Mouse (Mus musculus) CD4-positive, CD25-positive, alpha-beta regulatory T cell, adult 4 months (primary cell): ENCODE data around the gene Rcsd1. TPM values are rescaled to one million over a fixed set of nuclear protein-coding genes. Genes with fewer than 3 reads are reported as not detected.
A peak's percentile ranks its signal among the peaks of the same experiment; 100 is the strongest.

Experiments used
- ATAC-seq: one replicate; pipeline ENCODE4 v1.8.0; 2017
- polyA plus RNA-seq, 2 experiments: library from polyadenylated mRNA; unstranded; fragments of 100-300 nt; shearing (Covaris generic); gene quantifications; one replicate each; pipeline ENCODE4 v1.2.1; 2017

The Rcsd1 gene
- polyA plus RNA-seq, 2 experiments from 2014 or later, result 114 to 159 TPM

DNA sequence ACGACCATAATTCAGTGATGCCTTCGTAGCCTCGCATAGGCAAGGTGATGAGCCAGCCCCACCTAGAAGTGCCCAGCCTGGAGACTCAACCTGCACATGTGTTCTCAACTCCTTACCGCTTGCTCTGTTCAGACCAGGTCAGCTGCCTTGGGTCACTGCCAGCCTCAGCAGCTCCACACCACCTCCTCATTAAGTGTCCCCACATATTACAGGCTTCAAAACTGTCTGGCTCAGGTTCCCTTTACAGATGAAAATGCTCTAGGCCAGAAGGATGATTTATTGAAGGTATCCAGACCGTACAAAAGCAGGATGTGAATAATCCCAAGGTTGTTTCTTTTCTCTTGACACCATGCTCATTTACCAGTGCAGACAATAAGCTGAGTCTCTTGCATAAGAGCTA, 83.7 kb downstream of the Rcsd1 start:
- ATAC-seq, result no peak

GRCm38 (mm10) chr1:165625058-165625457, 84.5 kb downstream of the Rcsd1 start:
- ATAC-seq, result no peak

DNA sequence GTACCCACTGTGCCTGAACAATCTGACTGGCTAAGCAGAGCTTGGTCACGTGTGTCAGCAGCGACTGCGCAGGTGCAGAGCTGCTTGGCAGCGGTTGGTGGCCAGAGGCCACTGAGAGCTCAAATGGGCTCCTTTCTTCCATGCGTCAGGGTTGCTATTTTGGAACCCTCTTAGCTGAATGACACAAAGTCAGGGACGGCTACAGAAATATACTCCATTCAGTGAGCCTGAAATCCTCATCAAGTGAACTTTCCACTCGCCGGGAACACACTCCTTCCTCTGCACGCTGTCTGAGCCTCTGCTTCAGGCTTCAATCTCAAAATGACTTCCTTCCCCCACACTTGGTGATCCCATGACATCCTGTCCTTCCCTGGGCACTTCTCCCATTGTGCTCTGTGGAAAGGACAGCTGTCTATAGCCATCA, 91.3 kb downstream of the Rcsd1 start:
- ATAC-seq, result no peak

- no peak for ATAC-seq
Observed at GRCm38 (mm10) chr1:165617166-165617891, 92.2 kb downstream of the Rcsd1 start.

GRCm38 (mm10) chr1:165616652-165617051, 92.9 kb downstream of the Rcsd1 start:
- no peak for ATAC-seq

GRCm38 (mm10) chr1:165614793-165615192, 94.8 kb downstream of the Rcsd1 start:
- no peak for ATAC-seq

DNA sequence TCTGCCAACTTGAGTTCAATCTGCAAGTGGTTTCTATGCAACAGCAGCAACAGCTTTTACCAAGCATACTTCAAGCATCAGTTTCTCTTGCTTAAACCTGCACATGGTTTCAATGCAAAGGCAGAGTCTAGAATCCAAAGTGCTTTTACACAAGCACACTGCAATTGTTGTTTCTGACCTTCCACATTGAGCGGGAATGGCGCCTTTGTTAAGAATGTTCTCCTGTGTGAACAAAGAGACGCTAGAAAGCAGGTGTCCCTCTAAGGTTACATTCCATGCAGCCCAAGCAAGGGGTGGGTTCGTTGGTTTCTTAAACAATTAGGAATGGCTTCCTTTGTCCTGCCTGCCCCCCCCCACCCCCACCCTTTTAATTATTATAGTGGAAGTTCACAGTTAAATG, 95.6 kb downstream of the Rcsd1 start:
- no peak for ATAC-seq

- peak; percentile 12 for ATAC-seq
Observed at GRCm38 (mm10) chr1:165612714-165613113, 96.8 kb downstream of the Rcsd1 start.

DNA sequence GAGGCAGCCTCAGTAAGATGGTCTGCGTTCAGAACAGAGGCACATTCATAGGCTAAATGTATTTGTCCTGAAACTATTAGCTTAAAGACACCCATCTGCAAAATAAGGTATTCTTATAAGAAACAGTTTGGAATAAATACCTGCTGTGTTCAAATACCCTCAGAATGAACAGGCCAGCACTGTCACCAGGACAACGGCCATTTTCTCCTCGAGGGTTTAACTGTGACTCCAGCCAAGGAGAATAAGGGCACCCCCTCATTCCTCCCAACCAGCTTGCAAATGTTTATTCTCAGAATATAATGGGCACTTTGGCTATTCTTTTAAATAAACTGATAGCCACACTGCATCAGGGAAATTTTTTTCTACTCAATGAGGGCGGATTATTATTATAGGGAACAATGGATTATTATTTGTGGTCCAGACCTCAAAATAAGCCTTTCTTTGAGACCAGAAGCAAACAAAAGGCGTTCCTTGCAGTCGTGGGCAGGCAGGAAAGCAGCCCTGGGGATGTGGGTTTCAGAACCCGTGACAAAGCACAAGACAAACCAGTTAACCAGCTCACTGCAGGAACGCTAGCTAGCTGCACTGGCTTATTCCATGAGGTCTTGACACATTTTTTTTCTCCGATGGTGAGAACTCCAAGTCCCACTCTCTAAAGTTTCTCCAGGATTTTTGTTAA, 99.1 kb downstream of the Rcsd1 start:
- no peak for ATAC-seq

GRCm38 (mm10) chr1:165609495-165610320, 99.8 kb downstream of the Rcsd1 start:
- ATAC-seq, result peak; percentile 81

DNA sequence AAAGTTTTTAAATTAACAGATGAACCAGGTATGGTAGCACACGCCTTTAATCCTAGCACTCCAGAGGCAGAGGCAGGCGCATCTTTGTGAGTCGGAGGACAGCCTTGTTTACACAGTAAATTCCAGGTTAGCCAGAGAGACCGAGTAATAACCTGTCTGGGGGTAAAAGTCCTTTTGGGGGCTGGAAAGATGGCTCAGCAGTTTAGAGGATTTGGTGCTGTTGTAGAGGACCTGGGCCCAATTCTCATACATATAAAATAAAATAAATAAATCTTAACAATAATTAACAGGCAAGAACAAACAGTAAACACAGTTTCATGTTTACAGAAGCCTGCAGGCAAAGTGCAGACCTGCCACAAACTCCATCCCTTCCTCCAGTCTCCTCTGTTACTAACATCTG, 100.7 kb downstream of the Rcsd1 start:
- ATAC-seq, result no peak

DNA sequence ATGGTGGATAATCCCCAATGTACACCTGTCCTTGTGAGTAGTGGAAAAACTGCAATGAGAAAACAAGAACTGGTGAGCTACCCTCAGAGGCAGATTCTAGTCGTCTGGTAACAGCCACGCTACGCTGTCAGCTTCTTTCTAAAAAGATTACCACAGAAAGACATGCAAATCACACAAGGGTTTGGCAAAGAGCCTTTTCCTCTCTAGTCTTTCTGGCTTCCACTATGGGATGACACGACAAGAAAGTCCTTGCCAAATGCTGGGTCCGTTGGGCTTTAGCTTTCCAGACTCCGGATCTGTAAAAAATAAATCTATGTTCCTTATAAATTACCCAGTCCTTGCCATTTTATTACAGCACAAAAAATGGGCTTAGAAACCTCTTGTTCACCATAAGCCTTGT, 103.8 kb downstream of the Rcsd1 start:
- no peak for ATAC-seq

GRCm38 (mm10) chr1:165605108-165605507, 104.4 kb downstream of the Rcsd1 start:
- ATAC-seq, result no peak

DNA sequence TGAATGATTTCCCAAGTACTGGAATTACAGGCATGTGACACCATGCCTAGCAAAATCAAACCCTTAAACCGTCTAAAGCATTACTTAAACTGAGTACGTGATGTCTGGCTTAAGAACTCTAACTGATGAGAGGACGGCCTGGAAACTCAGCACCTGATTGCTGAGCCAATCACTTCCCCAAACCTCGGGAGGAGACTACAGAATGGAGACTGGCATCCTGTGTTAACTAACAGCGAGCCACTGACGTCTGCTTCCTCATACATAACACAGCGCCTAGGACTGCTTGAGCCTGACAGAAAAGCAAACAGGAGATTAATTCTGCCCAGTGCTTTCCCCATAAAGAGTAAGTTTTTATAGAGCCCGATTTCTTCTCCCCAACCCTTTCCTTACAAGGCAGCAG, 105.4 kb downstream of the Rcsd1 start:
- no peak for ATAC-seq

DNA sequence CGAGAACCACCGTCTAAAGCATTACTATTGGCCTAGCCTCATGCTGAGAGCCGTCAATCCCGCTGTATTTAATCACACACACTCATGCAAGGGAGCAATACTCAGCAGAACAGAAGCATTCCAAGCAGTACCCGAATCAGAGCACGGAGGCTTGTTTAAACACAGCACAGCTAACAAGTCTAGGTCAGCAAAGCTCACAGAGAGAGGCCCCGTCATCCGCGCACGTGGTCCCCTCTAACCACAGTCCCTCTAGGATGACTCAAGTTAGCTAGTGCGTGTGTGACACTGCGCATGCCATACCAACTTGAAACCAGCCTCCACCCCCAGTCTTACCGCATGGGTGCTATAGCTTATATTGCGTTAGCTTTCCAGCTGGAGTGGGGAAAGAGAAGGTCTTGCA, 106.3 kb downstream of the Rcsd1 start:
- ATAC-seq, result no peak

DNA sequence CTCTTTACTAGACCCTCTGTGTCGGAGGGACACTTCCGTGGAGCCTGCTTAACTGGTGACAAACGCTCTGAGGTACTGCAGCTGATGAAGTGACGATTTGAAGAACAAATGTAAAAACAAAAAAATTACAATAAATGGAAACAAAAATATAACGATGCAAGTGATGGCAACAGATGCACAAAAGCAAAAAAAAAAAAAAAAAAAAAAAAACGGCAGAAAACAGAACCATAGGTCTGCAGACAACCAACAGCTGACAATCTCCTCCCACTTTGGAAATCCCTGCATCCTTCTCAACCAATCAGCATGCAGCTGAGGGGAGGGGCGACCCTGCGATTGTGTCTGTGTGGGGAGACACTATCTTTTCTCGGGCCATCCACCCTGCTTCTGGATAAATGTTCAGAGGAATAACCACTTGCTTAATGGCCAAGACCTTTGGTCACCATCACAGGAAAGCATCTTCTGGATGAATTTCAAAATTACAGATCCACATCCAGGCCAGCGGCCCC, 107.7 kb downstream of the Rcsd1 start:
- no peak for ATAC-seq

Other genes with a start within 250 kb of the Rcsd1 start
- gene Dcaf6, start 249.3 kb downstream of the Rcsd1 start, polyA plus RNA-seq, result 1 to 10 TPM; 6.0 to 10.0 TPM
- 10 to 100 TPM; 56.4 to 76.8 TPM for gene Mpc2, start 249.1 kb downstream of the Rcsd1 start, polyA plus RNA-seq
- gene Adcy10, start 224.6 kb downstream of the Rcsd1 start, polyA plus RNA-seq, result under 1 TPM in 1 of 2 experiments, not detected in 1; 0.51 TPM
- gene Mpzl1, start 75.2 kb downstream of the Rcsd1 start, polyA plus RNA-seq, result under 1 TPM; 0.15 to 0.92 TPM
- gene Creg1, start 54.0 kb upstream of the Rcsd1 start, polyA plus RNA-seq, result 10 to 100 TPM; 17.4 to 25.9 TPM
- gene Cd247, start 78.9 kb upstream of the Rcsd1 start, polyA plus RNA-seq, result 100 to 1,000 TPM; 443 to 540 TPM